Mouse (Mus musculus) left cerebral cortex, postnatal 36 days (tissue): ENCODE results near the gene Eef1e1. TPM values are rescaled to one million over a fixed set of nuclear protein-coding genes. Genes with fewer than 3 reads are reported as not detected.
"Not testable (repeated sequence)": the region's sequence is repeated elsewhere in the genome, so short reads cannot be mapped to it uniquely, and the experiment has no call there.

Experiments
- DNase-seq, 2 experiments: peaks; one replicate each; pipeline ENCODE4 v3.0.0; 2021 to 2022; ENCODE audit warnings: low spot score in 2 of 2, mixed read lengths in 1 of 2
- intact Hi-C: fragments of 180-260 bp; cut with DNase I; formaldehyde crosslinking; loops from one replicate; pipeline ENCODE4 v1.15.1; 2025
- total RNA-seq, 2 experiments: library from RNA; stranded (reverse); gene quantifications; 2 replicates each; pipeline ENCODE4 v1.2.3; 2021

The Eef1e1 gene
- total RNA-seq, 2 experiments from 2014 or later = 26.0 to 28.3 TPM

GRCm38 (mm10) chr13:38625492-38626228 is 33.2 kb downstream of the Eef1e1 start:
- intact Hi-C loops = no loop called here
- no peak for DNase-seq

GRCm38 (mm10) chr13:38624292-38624902 is 34.5 kb downstream of the Eef1e1 start:
- no peak for DNase-seq
- intact Hi-C loops = no loop called here

DNA sequence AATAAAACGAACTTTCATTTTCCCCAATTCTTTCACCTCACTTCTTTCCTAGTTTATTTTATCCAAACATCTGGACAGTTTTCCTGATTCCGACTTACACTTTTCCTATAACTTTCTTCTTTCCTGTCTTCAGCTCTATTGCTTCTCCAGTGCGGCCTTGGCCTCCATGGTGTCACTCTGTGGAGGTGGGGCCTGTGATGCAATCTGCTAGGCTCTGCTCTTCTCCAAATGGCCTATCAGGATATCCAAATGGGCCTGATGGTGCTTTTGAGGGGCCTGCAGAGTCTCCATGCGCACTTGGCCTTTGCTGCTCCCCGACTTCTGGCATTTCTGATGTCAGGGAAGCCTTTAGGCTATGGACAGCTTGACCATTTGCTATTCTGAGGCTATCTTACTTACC is 35.6 kb downstream of the Eef1e1 start:
- intact Hi-C loops = no loop called here

DNA sequence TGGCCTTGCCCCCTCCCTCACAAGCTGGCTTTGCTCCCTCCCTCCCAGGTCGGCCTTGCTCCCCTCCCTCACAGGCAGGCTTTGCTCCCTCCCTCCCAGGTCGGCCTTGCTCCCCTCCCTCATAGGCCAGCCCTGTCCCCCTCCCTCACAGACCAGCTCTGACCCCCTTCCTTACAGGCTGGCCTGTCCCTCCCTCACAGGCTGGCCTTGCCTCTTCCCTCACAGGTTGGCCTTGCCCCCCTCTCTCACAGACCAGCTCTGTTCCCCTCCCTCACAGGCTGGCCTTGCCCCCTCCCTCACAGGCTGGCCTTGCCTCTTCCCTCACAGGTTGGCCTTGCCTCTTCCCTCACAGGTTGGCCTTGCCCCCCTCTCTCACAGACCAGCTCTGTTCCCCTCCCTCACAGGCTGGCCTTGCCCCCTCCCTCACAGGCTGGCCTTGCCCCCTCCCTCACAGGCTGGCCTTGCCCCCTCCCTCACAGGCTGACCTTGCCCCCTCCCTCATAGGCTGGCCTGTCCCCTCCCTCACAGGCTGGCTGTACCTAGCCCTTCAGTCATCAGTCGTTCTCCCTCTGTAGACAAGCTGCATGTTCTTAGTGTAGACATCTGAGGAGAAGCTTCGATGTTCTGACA is 40.7 kb downstream of the Eef1e1 start:
- DNase-seq, intact Hi-C loops: not testable (repeated sequence)

More for the DNA sequence above, 35.6 kb downstream of the Eef1e1 start:
- DNase-seq = no peak

GRCm38 (mm10) chr13:38616887-38617286 is 42.0 kb downstream of the Eef1e1 start:
- intact Hi-C loops = no loop called here

GRCm38 (mm10) chr13:38615656-38616055 is 43.2 kb downstream of the Eef1e1 start:
- DNase-seq = no peak
- intact Hi-C loops = no loop called here

More at GRCm38 (mm10) chr13:38616887-38617286, 42.0 kb downstream of the Eef1e1 start:
- no peak for DNase-seq

GRCm38 (mm10) chr13:38614298-38614697 is 44.6 kb downstream of the Eef1e1 start:
- intact Hi-C loops = no loop called here
- no peak for DNase-seq

GRCm38 (mm10) chr13:38613583-38613982 is 45.3 kb downstream of the Eef1e1 start:
- no peak for DNase-seq
- intact Hi-C loops = no loop called here

GRCm38 (mm10) chr13:38612608-38613007 is 46.2 kb downstream of the Eef1e1 start:
- no peak for DNase-seq
- intact Hi-C loops = no loop called here

GRCm38 (mm10) chr13:38612179-38612578 is 46.7 kb downstream of the Eef1e1 start:
- intact Hi-C loops = no loop called here
- DNase-seq = no peak

GRCm38 (mm10) chr13:38610336-38610735 is 48.5 kb downstream of the Eef1e1 start:
- no peak for DNase-seq
- intact Hi-C loops = no loop called here

- no peak for DNase-seq
- intact Hi-C loops = no loop called here
Observed at GRCm38 (mm10) chr13:38607130-38607529, 51.7 kb downstream of the Eef1e1 start.

DNA sequence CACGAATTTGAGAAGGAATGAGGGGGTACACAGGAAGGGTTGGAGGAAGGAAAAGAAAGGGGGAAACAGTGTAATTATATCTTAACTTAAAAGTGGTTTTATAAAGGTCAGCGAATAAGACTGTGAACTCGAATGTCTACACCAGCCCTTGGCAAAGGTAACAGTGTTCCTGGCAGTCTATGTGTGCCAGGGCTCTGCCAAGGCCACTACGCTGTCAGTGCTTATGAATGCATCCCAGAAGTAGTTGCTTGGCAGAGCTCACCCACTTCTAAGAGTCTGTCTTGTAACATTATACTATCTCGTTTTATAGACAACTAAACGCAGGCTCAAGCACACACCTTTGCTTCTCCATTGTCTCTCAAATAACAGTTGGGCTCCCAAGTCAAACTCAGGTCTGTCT is 53.5 kb downstream of the Eef1e1 start:
- intact Hi-C loops = no loop called here
- no peak for DNase-seq

DNA sequence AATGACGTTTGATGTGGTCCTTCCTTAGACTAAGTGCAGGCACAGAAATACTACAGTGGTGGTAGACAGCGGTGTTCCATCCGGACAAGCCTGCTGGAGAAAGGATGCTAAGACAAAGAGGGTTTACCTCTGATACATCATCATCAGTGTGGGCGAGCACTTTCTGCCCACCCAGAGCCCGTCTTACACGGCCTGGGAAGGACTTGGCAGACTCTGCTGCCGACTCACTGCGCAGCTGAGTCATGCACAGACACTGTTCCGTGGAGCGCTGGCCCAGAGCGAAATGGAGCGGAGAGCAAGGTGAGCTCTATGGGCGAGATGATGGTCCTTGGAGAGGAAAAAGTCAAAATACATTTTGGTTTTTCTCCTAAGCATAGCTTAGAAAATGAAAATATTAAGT is 55.9 kb downstream of the Eef1e1 start:
- DNase-seq = peak; percentile 55 to 59
- intact Hi-C loops = loop anchor here (5.0 kb wide), 1 partner anchor 81 kb away; no protein-coding TSS in a partner anchor

GRCm38 (mm10) chr13:38602243-38602832 is 56.5 kb downstream of the Eef1e1 start:
- no peak for DNase-seq
- intact Hi-C loops = loop anchor here (5.0 kb wide), 1 partner anchor 80 kb away; no protein-coding TSS in a partner anchor

DNA sequence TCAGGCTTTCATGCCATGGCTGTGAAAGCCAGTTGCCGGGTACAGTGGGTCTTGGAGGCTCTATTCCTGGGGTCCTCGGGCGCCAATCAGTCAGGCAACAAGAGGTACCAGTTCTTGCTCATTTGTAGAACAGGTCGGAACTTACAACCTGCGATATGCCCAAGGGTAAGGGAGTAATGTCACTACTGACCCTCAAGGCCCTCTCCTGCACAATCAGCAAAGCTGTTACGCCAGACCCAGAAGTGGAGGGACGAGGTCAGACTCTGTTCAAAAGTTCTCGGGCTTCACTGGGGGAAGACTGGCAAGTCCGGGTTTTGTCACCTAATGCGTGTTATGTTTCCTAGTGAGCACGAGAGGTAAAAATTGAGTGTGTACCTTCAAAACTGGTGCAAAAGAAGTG is 58.0 kb downstream of the Eef1e1 start:
- intact Hi-C loops = loop anchor here (5.0 kb wide), 1 partner anchor 79 kb away; no protein-coding TSS in a partner anchor
- DNase-seq = no peak

- intact Hi-C loops = loop anchor here (5.0 to 10.0 kb wide), 3 partner anchors 255 to 532 kb away; no protein-coding TSS in a partner anchor
- DNase-seq = no peak
Observed at GRCm38 (mm10) chr13:38597076-38597475, 61.8 kb downstream of the Eef1e1 start.

DNA sequence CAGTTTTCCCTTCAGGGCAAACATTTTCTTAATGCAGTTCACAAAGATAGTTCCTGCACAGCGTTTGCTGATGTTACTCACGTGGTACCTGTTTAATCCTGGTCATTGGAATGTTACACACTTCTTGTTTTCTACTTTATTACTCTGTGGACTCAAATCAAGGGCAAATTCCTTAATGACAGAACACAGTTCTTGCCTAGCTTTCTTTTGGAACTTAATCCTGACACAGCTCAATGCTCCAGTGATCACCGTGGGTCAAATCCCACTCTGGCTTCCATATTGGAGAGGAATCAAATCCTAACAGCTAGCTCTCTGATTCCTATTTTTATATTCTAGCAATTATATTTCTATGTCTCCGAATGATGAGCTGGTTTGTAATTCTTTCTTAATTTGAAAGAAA is 62.4 kb downstream of the Eef1e1 start:
- no peak for DNase-seq
- intact Hi-C loops = loop anchor here (5.0 to 10.0 kb wide), 3 partner anchors 254 to 532 kb away; no protein-coding TSS in a partner anchor
